Mouse (Mus musculus) gastrocnemius, postnatal 4 days (tissue): ENCODE measurements around the gene Afmid. TPM values are rescaled to one million over a fixed set of nuclear protein-coding genes. Genes with fewer than 3 reads are reported as not detected.

Source experiments
- DNase-seq, 2 experiments: peaks; one replicate each; pipeline ENCODE4 v3.0.0; 2021 to 2022; ENCODE audit warnings: low spot score in 2 of 2, mixed read lengths in 2 of 2
- total RNA-seq, 2 experiments: library from RNA; stranded (reverse); gene quantifications; 2 replicates each; pipeline ENCODE4 v1.2.3; 2021

Gene Afmid
- total RNA-seq, 2 experiments from 2014 or later: 6.1 to 9.6 TPM

GRCm38 (mm10) chr11:117877917-117878745, 52.4 kb downstream of the Afmid start:
- DNase-seq: peak in 1 of 2 experiments; percentile 47

- no peak for DNase-seq
Observed at GRCm38 (mm10) chr11:117878892-117879291, 53.2 kb downstream of the Afmid start.

- no peak for DNase-seq
Observed at GRCm38 (mm10) chr11:117879676-117880075, 54.0 kb downstream of the Afmid start.

GRCm38 (mm10) chr11:117880336-117880976, 54.7 kb downstream of the Afmid start:
- DNase-seq: no peak

- no peak for DNase-seq
Observed at GRCm38 (mm10) chr11:117880977-117881358, 55.2 kb downstream of the Afmid start.

- no peak for DNase-seq
Observed at GRCm38 (mm10) chr11:117881787-117882186, 56.1 kb downstream of the Afmid start.

- DNase-seq: no peak
Observed at GRCm38 (mm10) chr11:117882208-117882607, 56.5 kb downstream of the Afmid start.

- DNase-seq: no peak
Observed at GRCm38 (mm10) chr11:117886000-117886399, 60.3 kb downstream of the Afmid start.

GRCm38 (mm10) chr11:117888168-117888852, 62.6 kb downstream of the Afmid start:
- no peak for DNase-seq

- peak; percentile 58 to 75 for DNase-seq
Observed at GRCm38 (mm10) chr11:117888853-117889822, 63.4 kb downstream of the Afmid start.

Other genes starting within 250 kb of the Afmid start
- 10 to 100 TPM; 33.0 to 34.2 TPM for gene Tnrc6c, start 171.6 kb upstream of the Afmid start, total RNA-seq
- 1 to 10 TPM; 1.8 to 2.0 TPM for gene Tmc8, start 43.8 kb upstream of the Afmid start, total RNA-seq
- 10 to 100 TPM; 17.9 to 25.2 TPM for gene Tmc6, start 43.7 kb upstream of the Afmid start, total RNA-seq
- not detected for gene 6030468B19Rik, start 28.3 kb upstream of the Afmid start, total RNA-seq
- gene Gm20708, start 16.3 kb upstream of the Afmid start, total RNA-seq: 1 to 10 TPM; 3.3 to 3.6 TPM
- gene Syngr2, start 16.3 kb upstream of the Afmid start, total RNA-seq: 10 to 100 TPM; 87.9 to 88.6 TPM
- gene Tk1, start 168 bp downstream of the Afmid start, total RNA-seq: 10 to 100 TPM; 38.4 to 43.9 TPM
- 10 to 100 TPM; 23.2 to 25.2 TPM for gene Birc5, start 23.3 kb downstream of the Afmid start, total RNA-seq
- gene Tmem235, start 34.8 kb downstream of the Afmid start, total RNA-seq: not detected
- gene Tha1, start 47.6 kb downstream of the Afmid start, total RNA-seq: 1 to 10 TPM; 4.5 to 5.2 TPM
- gene Socs3, start 144.1 kb downstream of the Afmid start, total RNA-seq: 10 to 100 TPM; 14.0 to 14.8 TPM
- gene Pgs1, start 160.4 kb downstream of the Afmid start, total RNA-seq: 10 to 100 TPM; 21.6 to 24.6 TPM